Mouse (Mus musculus) heart, embryonic 16.5 days (tissue): ENCODE data around the gene Olfr1126. TPM values are rescaled to one million over a fixed set of nuclear protein-coding genes. Genes with fewer than 3 reads are reported as not detected.

Source experiments
- ATAC-seq: fragments of 200-750 bp; cut with Nextera tagmentation; replicated peaks from 2 replicates; pipeline ENCODE4 v1.8.0; 2017; ENCODE audit warnings: moderate number of reproducible peaks; ENCODE audit not compliant: insufficient read depth, low FRiP score; ENCODE audit errors: extremely low read depth
- H3K27ac ChIP-seq: fragments of 300-500 bp; sonication (generic); 2 replicates; pipeline ENCODE4 v1.5.1; 2014; ENCODE audit warnings: mild to moderate bottlenecking, low read length, control low read depth, moderate library complexity
- H3K27me3 ChIP-seq: fragments of 300-500 bp; sonication (generic); 2 replicates; pipeline ENCODE4 v1.6.1; 2014; ENCODE audit warnings: low read length, mixed read lengths; ENCODE audit not compliant: control insufficient read depth, insufficient read depth
- H3K36me3 ChIP-seq: fragments of 300-500 bp; sonication (generic); 2 replicates; pipeline ENCODE4 v1.6.1; 2014; ENCODE audit not compliant: control insufficient read depth, insufficient read depth
- H3K4me1 ChIP-seq: fragments of 300-500 bp; sonication (generic); 2 replicates; pipeline ENCODE4 v1.6.1; 2014; ENCODE audit warnings: low read length, mixed read lengths; ENCODE audit not compliant: control insufficient read depth, insufficient read depth
- H3K4me2 ChIP-seq: fragments of 300-500 bp; sonication (generic); 2 replicates; pipeline ENCODE4 v1.6.1; 2014; ENCODE audit warnings: low read depth, mild to moderate bottlenecking, control low read depth, low read length
- H3K4me3 ChIP-seq: fragments of 300-500 bp; sonication (generic); 2 replicates; pipeline ENCODE4 v1.5.1; 2014; ENCODE audit warnings: mild to moderate bottlenecking, control low read depth, low read length
- H3K9ac ChIP-seq: fragments of 300-500 bp; sonication (generic); 2 replicates; pipeline ENCODE4 v1.6.1; 2014; ENCODE audit warnings: low read length, control low read depth
- H3K9me3 ChIP-seq: fragments of 300-500 bp; sonication (generic); replicated peaks from 2 replicates; pipeline ENCODE4 v1.6.1; 2016; ENCODE audit warnings: low read length; ENCODE audit not compliant: control insufficient read depth
- WGBS: fragments of 180-500 bp; shearing (Covaris S2); extraction: QIAGEN DNeasy Blood & Tissue Kit; methylation state at CpG from one replicate; pipeline ENCODE4 v1.1.7; 2014; 5-methylcytosine and 5-hydroxymethylcytosine counted together
- polyA plus RNA-seq: library from polyadenylated mRNA; unstranded; fragments of >200 nt; fragmentation: Nextera tagmentation; extraction: Ambion mirVana; gene quantifications from 2 replicates; pipeline ENCODE4 v1.2.1, GENCODE M21; 2015

The Olfr1126 gene
- polyA plus RNA-seq, 1 experiment from 2014 or later: not detected

DNA sequence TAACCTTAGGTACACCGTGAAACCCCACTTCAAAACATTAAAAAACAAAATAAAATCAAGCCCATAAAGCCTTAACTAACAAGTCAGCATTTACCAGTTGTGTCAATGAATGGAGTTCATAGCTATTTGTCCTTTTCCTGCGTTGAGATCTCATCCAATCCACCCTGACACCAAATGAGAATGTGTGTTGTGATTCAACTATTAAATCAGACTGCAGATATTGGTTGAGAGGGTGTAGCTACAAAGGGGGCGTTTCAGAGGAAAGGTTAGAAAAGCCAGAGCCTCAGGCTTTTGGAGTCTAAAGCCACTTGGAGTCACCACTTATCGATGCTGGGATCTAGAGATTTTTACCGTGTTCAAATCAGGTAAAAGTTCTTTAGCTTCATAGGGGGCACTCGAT lies 52.5 kb downstream of the Olfr1126 start, which contains the start of gene Pramel6:
Pramel6 (plus strand) TSS at position 301 of the 400 bp plus-strand sequence.
- Histone ChIP-seq H3K4me1 (no peaks in the 10 kb centered on the region), H3K9me3 (no peaks in the 10 kb centered on the region), H3K36me3 (no peaks in the 10 kb centered on the region), H3K4me3 (no peak within 1 kb of the TSS), H3K4me2 (no peak within 1 kb of the TSS), H3K27me3 (no peaks in the 10 kb centered on the region), H3K27ac (no peak within 1 kb of the TSS), H3K9ac (no peak within 1 kb of the TSS)
- ATAC-seq: no peak
- 74% methylated on average over 6 of the region's 6 CpGs for WGBS

Other genes with a start within 250 kb of the Olfr1126 start
- not detected in 2 replicates for gene Olfr1113, start 245.0 kb upstream of the Olfr1126 start, polyA plus RNA-seq
- not detected in 2 replicates for gene Olfr1115, start 205.9 kb upstream of the Olfr1126 start, polyA plus RNA-seq
- gene Olfr1116, start 186.4 kb upstream of the Olfr1126 start, polyA plus RNA-seq: not detected in 2 replicates
- not detected in 2 replicates for gene Olfr1118, start 146.4 kb upstream of the Olfr1126 start, polyA plus RNA-seq
- not detected in 2 replicates for gene Olfr1120, start 99.1 kb upstream of the Olfr1126 start, polyA plus RNA-seq
- gene Olfr1121, start 84.1 kb upstream of the Olfr1126 start, polyA plus RNA-seq: not detected in 2 replicates
- not detected in 2 replicates for gene Olfr1122, start 68.1 kb upstream of the Olfr1126 start, polyA plus RNA-seq
- not detected in 2 replicates for gene Olfr1123, start 37.3 kb upstream of the Olfr1126 start, polyA plus RNA-seq
- not detected in 2 replicates for gene Olfr1124, start 23.7 kb upstream of the Olfr1126 start, polyA plus RNA-seq
- not detected in 2 replicates for gene Pramel7, start 43.1 kb downstream of the Olfr1126 start, polyA plus RNA-seq
- gene Pramel6, start 52.6 kb downstream of the Olfr1126 start, polyA plus RNA-seq: not detected in 2 replicates
- not detected in 2 replicates for gene Olfr153, start 77.8 kb downstream of the Olfr1126 start, polyA plus RNA-seq
- gene Olfr1128, start 91.6 kb downstream of the Olfr1126 start, polyA plus RNA-seq: not detected in 2 replicates
- gene Olfr1129, start 119.9 kb downstream of the Olfr1126 start, polyA plus RNA-seq: not detected in 2 replicates
- gene Olfr1130, start 152.2 kb downstream of the Olfr1126 start, polyA plus RNA-seq: not detected in 2 replicates
- gene Olfr1131, start 173.1 kb downstream of the Olfr1126 start, polyA plus RNA-seq: not detected in 2 replicates
- gene Olfr1132, start 183.6 kb downstream of the Olfr1126 start, polyA plus RNA-seq: not detected in 2 replicates
- gene Olfr1133, start 193.4 kb downstream of the Olfr1126 start, polyA plus RNA-seq: not detected in 2 replicates
- not detected in 2 replicates for gene Olfr1134, start 204.5 kb downstream of the Olfr1126 start, polyA plus RNA-seq
- gene Olfr1135, start 219.7 kb downstream of the Olfr1126 start, polyA plus RNA-seq: not detected in 2 replicates
- gene Olfr1136, start 240.0 kb downstream of the Olfr1126 start, polyA plus RNA-seq: not detected in 2 replicates